Mouse (Mus musculus) ES-E14 (cell line): ENCODE measurements at regions not wholly inside any gene's neighbourhood (a gene's known extent, or its start where the extent isn't known, plus 50 kb on each side); places are given as distances from the start of the nearest gene placed in this dataset.

ENCODE experiments used
- CHD2 ChIP-seq: IDR thresholded peaks from 2 replicates; pipeline ENCODE4 v1.6.1; 2014; ENCODE audit warnings: mild to moderate bottlenecking, low read depth, low read length, inconsistent platforms
- MAFK ChIP-seq: IDR thresholded peaks from 2 replicates; pipeline ENCODE4 v1.6.1; 2014; ENCODE audit warnings: mild to moderate bottlenecking, low read depth, low read length, inconsistent platforms; ENCODE audit not compliant: insufficient read depth
- ZC3H11A ChIP-seq: IDR thresholded peaks from 2 replicates; pipeline ENCODE4 v1.6.1; 2012; ENCODE audit warnings: low read depth, mild to moderate bottlenecking, inconsistent platforms, low read length, borderline replicate concordance
- ZNF384 ChIP-seq: IDR thresholded peaks from 2 replicates; pipeline ENCODE4 v1.6.1; 2012; ENCODE audit warnings: low read depth, low read length, inconsistent platforms

GRCm38 (mm10) chr7:125190067-125190466 is 254.4 kb upstream of the Kdm8 start:
- TF ChIP-seq MAFK, result no peak
- no peak for TF ChIP-seq ZNF384
- TF ChIP-seq CHD2, result no peak
- TF ChIP-seq ZC3H11A, result no peak
